Comparison of ENCODE assay signal across 24 mouse cellular contexts in the genomic region with DNA sequence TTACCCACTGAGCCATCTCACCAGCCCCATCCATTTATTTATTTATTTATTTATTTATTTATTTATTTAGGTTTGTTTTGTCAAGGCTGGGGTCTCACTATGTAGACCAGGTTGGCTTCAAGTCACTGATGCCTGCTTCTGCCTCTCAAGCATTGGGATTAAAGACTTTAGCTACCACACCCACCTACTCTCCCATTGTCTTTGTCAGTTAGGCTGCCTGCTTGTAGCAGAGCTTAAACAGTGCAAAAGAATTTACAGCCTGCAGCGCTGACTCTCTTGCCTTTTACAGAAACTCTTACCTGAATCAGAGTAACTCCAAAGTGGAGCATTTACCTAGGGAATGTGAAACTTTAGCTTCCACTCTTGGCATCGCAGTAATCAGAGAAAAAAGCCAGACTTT.
"Had no signal": no experiment of that assay in that cellular context is flagged by ENCODE, and none has a peak within 500 bp of the region (broad histone marks: within the 10 kb centered on the region; RNA-seq: fewer than 3 reads in every experiment).

No protein-coding gene starts in this region.

- H3K27me3 ChIP-seq: heart, embryonic 12.5 days; hindbrain, embryonic 12.5 days; intestine, embryonic 15.5 days; limb, embryonic 13.5 days; limb, embryonic 15.5 days; liver, embryonic 12.5 days had no signal

- H3K9ac ChIP-seq: heart, embryonic 12.5 days; hindbrain, embryonic 12.5 days; hindbrain, embryonic 14.5 days; intestine, embryonic 15.5 days; limb, embryonic 13.5 days; limb, embryonic 15.5 days; liver, embryonic 12.5 days; liver, embryonic 14.5 days had no signal

- H3K4me3 ChIP-seq: heart, embryonic 10.5 days; heart, embryonic 12.5 days; hindbrain, embryonic 10.5 days; hindbrain, embryonic 12.5 days; intestine, embryonic 15.5 days; left cerebral cortex, adult 2 months; limb, embryonic 13.5 days; limb, embryonic 15.5 days; liver, embryonic 12.5 days had no signal

- H3K27ac ChIP-seq: heart, embryonic 10.5 days; hindbrain, embryonic 10.5 days; hindbrain, embryonic 12.5 days; hindbrain, embryonic 14.5 days; intestine, embryonic 15.5 days; left cerebral cortex, adult 2 months; limb, embryonic 13.5 days; limb, embryonic 15.5 days; liver, embryonic 12.5 days; liver, embryonic 14.5 days had no signal

- H3K4me2 ChIP-seq: heart, embryonic 12.5 days; hindbrain, embryonic 12.5 days; hindbrain, embryonic 14.5 days; intestine, embryonic 15.5 days; limb, embryonic 13.5 days; limb, embryonic 15.5 days; liver, embryonic 12.5 days had no signal

- H3K9me3 ChIP-seq: heart, embryonic 10.5 days; heart, embryonic 12.5 days; hindbrain, embryonic 10.5 days; hindbrain, embryonic 12.5 days; intestine, embryonic 15.5 days; limb, embryonic 13.5 days; limb, embryonic 15.5 days; liver, embryonic 12.5 days had no signal

- DNase-seq: gastrocnemius, postnatal 14 days; heart, adult 18-20 months; heart, postnatal 10 days; heart, postnatal 4 days; kidney, adult 18-20 months; kidney, adult 8-10 months; kidney, postnatal 10 days; kidney, postnatal 25 days; kidney, postnatal 4 days; layer of hippocampus, adult 9-11 months; left cerebral cortex, postnatal 4 days had no signal

- ATAC-seq: hindbrain, embryonic 16.5 days; inflammation-experienced regulatory T-cells, adult 6 months; intestine, embryonic 15.5 days; liver, embryonic 12.5 days had no signal
